Mouse (Mus musculus) adrenal gland (tissue): ENCODE measurements at regions not wholly inside any gene's neighbourhood (a gene's known extent, or its start where the extent isn't known, plus 50 kb on each side); places are given as distances from the start of the nearest gene placed in this dataset.

Experiments used
- intact Hi-C: fragments of 180-260 bp; cut with DNase I; formaldehyde crosslinking; loops from one replicate; pipeline ENCODE4 v1.15.1; 2025
- microRNA-seq, 2 experiments: library from miRNA; unstranded; fragments of <30 nt; microRNA quantifications; one replicate each; pipeline ENCODE4; 2019

GRCm38 (mm10) chr8:15271793-15272587 is 226.1 kb upstream of the BB014433 start:
- intact Hi-C loops: loop anchor here (2.0 kb wide), 1 partner anchor 459 kb away; no protein-coding TSS in a partner anchor

GRCm38 (mm10) chr8:15270290-15270689 is 224.4 kb upstream of the BB014433 start:
- intact Hi-C loops: loop anchor here (2.0 kb wide), 1 partner anchor 461 kb away; no protein-coding TSS in a partner anchor

GRCm38 (mm10) chr8:15244770-15245485 is 199.1 kb upstream of the BB014433 start:
- intact Hi-C loops: no loop called here

GRCm38 (mm10) chr8:15235410-15235809 is 189.5 kb upstream of the BB014433 start:
- intact Hi-C loops: no loop called here

GRCm38 (mm10) chr8:15233241-15233640 is 187.4 kb upstream of the BB014433 start:
- intact Hi-C loops: no loop called here

GRCm38 (mm10) chr8:15230217-15230616 is 184.3 kb upstream of the BB014433 start:
- intact Hi-C loops: no loop called here

GRCm38 (mm10) chr8:15221211-15221912 is 175.5 kb upstream of the BB014433 start:
- intact Hi-C loops: no loop called here

GRCm38 (mm10) chr8:15209856-15210521 is 164.1 kb upstream of the BB014433 start:
- intact Hi-C loops: no loop called here

GRCm38 (mm10) chr8:15201556-15201955 is 155.7 kb upstream of the BB014433 start:
- intact Hi-C loops: no loop called here

GRCm38 (mm10) chr8:15190708-15191107 is 144.8 kb upstream of the BB014433 start:
- intact Hi-C loops: no loop called here

- intact Hi-C loops: no loop called here
These were observed 143.3 kb upstream of the BB014433 start for GRCm38 (mm10) chr8:15189079-15189612.

Small RNA genes in the stretch of these regions (microRNA-seq; reads per million reads assigned to microRNA genes)
- gene Gm25255 (0 reads per million in 2 experiments), gene Gm25871 (0 reads per million in 2 experiments)
